Mouse (Mus musculus): ENCODE results near the gene Kcnt1. TPM values are rescaled to one million over a fixed set of nuclear protein-coding genes. Genes with fewer than 3 reads are reported as not detected.
A peak's percentile ranks its signal among the peaks of the same experiment; 100 is the strongest.

Kcnt1 gene
- polyA plus RNA-seq, 1 experiment from 2014 or later: 0.47 TPM

- Histone ChIP-seq H3K4me3 (ENCODE audit: low read depth, low read length) (no peak overlapping the region), H3K9me3 (ENCODE audit: control insufficient read depth, low read length) (no peaks in the 10 kb centered on the region), H3K27me3 (replicated peaks; ENCODE audit: control insufficient read depth, insufficient read depth, low read length) (no peaks in the 10 kb centered on the region), H3K9ac (ENCODE audit: low read depth, low read length) (no peak overlapping the region), H3K4me1 (ENCODE audit: control insufficient read depth, insufficient read depth, low read length) (no peaks in the 10 kb centered on the region), H3K36me3 (ENCODE audit: control insufficient read depth, insufficient read depth, low read length) (no peaks in the 10 kb centered on the region), H3K27ac (replicated peaks; ENCODE audit: low read depth, low read length) (no peak overlapping the region), H3K4me2 (ENCODE audit: low read depth, low read length) (no peak overlapping the region)
- ATAC-seq (ENCODE audit: low read depth): no peak
- DNase-seq (ENCODE audit: low spot score): no peak
- 80% methylated on average over 2 of the region's 2 CpGs for WGBS
Measured at GRCm38 (mm10) chr2:25918408-25918807, 54.9 kb downstream of the Kcnt1 start.

- no peak overlapping the region for H3K27ac ChIP-seq (replicated peaks; ENCODE audit: low read depth, low read length)
- no peaks in the 10 kb centered on the region for H3K27me3 ChIP-seq (replicated peaks; ENCODE audit: control insufficient read depth, insufficient read depth, low read length)
- peaks cover 11% of the 10 kb centered on the region for H3K36me3 ChIP-seq (ENCODE audit: control insufficient read depth, insufficient read depth, low read length)
- DNase-seq (ENCODE audit: low spot score): peak; percentile 73
- no peaks in the 10 kb centered on the region for H3K4me1 ChIP-seq (ENCODE audit: control insufficient read depth, insufficient read depth, low read length)
- no peak overlapping the region for H3K4me2 ChIP-seq (ENCODE audit: low read depth, low read length)
- no peaks in the 10 kb centered on the region for H3K9me3 ChIP-seq (ENCODE audit: control insufficient read depth, low read length)
- H3K4me3 ChIP-seq (ENCODE audit: low read depth, low read length): no peak overlapping the region
- H3K9ac ChIP-seq (ENCODE audit: low read depth, low read length): no peak overlapping the region
- no peak; the same call in 1 of the 2 replicates for ATAC-seq (ENCODE audit: low read depth)
- WGBS: 46% methylated on average over 3 of the region's 3 CpGs
Measured at GRCm38 (mm10) chr2:25919972-25920371, 56.4 kb downstream of the Kcnt1 start.

- ATAC-seq (ENCODE audit: low read depth) (no peak), DNase-seq (ENCODE audit: low spot score) (no peak)
- H3K4me1 ChIP-seq (ENCODE audit: control insufficient read depth, insufficient read depth, low read length): no peaks in the 10 kb centered on the region
- no peak overlapping the region for H3K9ac ChIP-seq (ENCODE audit: low read depth, low read length)
- 86% methylated on average over 2 of the region's 2 CpGs for WGBS
- H3K27me3 ChIP-seq (replicated peaks; ENCODE audit: control insufficient read depth, insufficient read depth, low read length): no peaks in the 10 kb centered on the region
- H3K9me3 ChIP-seq (ENCODE audit: control insufficient read depth, low read length): no peaks in the 10 kb centered on the region
- no peak overlapping the region for H3K4me3 ChIP-seq (ENCODE audit: low read depth, low read length)
- H3K36me3 ChIP-seq (ENCODE audit: control insufficient read depth, insufficient read depth, low read length): peaks cover 36% of the 10 kb centered on the region
- H3K27ac ChIP-seq (replicated peaks; ENCODE audit: low read depth, low read length): no peak overlapping the region
- H3K4me2 ChIP-seq (ENCODE audit: low read depth, low read length): no peak overlapping the region
Measured at GRCm38 (mm10) chr2:25923799-25924198, 60.3 kb downstream of the Kcnt1 start.

- no peaks in the 10 kb centered on the region for H3K9me3 ChIP-seq (ENCODE audit: control insufficient read depth, low read length)
- H3K27me3 ChIP-seq (replicated peaks; ENCODE audit: control insufficient read depth, insufficient read depth, low read length): no peaks in the 10 kb centered on the region
- H3K4me3 ChIP-seq (ENCODE audit: low read depth, low read length): no peak overlapping the region
- H3K4me2 ChIP-seq (ENCODE audit: low read depth, low read length): no peak overlapping the region
- ATAC-seq (ENCODE audit: low read depth) (no peak), DNase-seq (ENCODE audit: low spot score) (no peak)
- WGBS: 92% methylated on average over 3 of the region's 4 CpGs
- peaks cover 45% of the 10 kb centered on the region for H3K36me3 ChIP-seq (ENCODE audit: control insufficient read depth, insufficient read depth, low read length)
- H3K4me1 ChIP-seq (ENCODE audit: control insufficient read depth, insufficient read depth, low read length): no peaks in the 10 kb centered on the region
- H3K27ac ChIP-seq (replicated peaks; ENCODE audit: low read depth, low read length): no peak overlapping the region
- H3K9ac ChIP-seq (ENCODE audit: low read depth, low read length): no peak overlapping the region
Measured at GRCm38 (mm10) chr2:25924934-25925333, 61.4 kb downstream of the Kcnt1 start.

- WGBS: 95% methylated on average over 7 of the region's 7 CpGs
- Histone ChIP-seq H3K4me3 (ENCODE audit: low read depth, low read length) (no peak overlapping the region), H3K27me3 (replicated peaks; ENCODE audit: control insufficient read depth, insufficient read depth, low read length) (no peaks in the 10 kb centered on the region), H3K4me2 (ENCODE audit: low read depth, low read length) (no peak overlapping the region), H3K36me3 (ENCODE audit: control insufficient read depth, insufficient read depth, low read length) (peaks cover 72% of the 10 kb centered on the region), H3K27ac (replicated peaks; ENCODE audit: low read depth, low read length) (no peak overlapping the region), H3K9me3 (ENCODE audit: control insufficient read depth, low read length) (no peaks in the 10 kb centered on the region), H3K9ac (ENCODE audit: low read depth, low read length) (no peak overlapping the region), H3K4me1 (ENCODE audit: control insufficient read depth, insufficient read depth, low read length) (no peaks in the 10 kb centered on the region)
- ATAC-seq (ENCODE audit: low read depth) (no peak), DNase-seq (ENCODE audit: low spot score) (no peak)
Measured at GRCm38 (mm10) chr2:25927821-25928220, 64.3 kb downstream of the Kcnt1 start.

GRCm38 (mm10) chr2:25931249-25931859, 67.8 kb downstream of the Kcnt1 start:
- no peak overlapping the region for H3K9ac ChIP-seq (ENCODE audit: low read depth, low read length)
- H3K4me3 ChIP-seq (ENCODE audit: low read depth, low read length): no peak overlapping the region
- H3K27ac ChIP-seq (replicated peaks; ENCODE audit: low read depth, low read length): no peak overlapping the region
- DNase-seq (ENCODE audit: low spot score): peak; percentile 12
- no peaks in the 10 kb centered on the region for H3K27me3 ChIP-seq (replicated peaks; ENCODE audit: control insufficient read depth, insufficient read depth, low read length)
- H3K4me2 ChIP-seq (ENCODE audit: low read depth, low read length): no peak overlapping the region
- no peaks in the 10 kb centered on the region for H3K9me3 ChIP-seq (ENCODE audit: control insufficient read depth, low read length)
- peaks cover 88% of the 10 kb centered on the region for H3K36me3 ChIP-seq (ENCODE audit: control insufficient read depth, insufficient read depth, low read length)
- 73% methylated on average over 6 of the region's 6 CpGs for WGBS
- ATAC-seq (ENCODE audit: low read depth): no peak
- no peaks in the 10 kb centered on the region for H3K4me1 ChIP-seq (ENCODE audit: control insufficient read depth, insufficient read depth, low read length)

- Histone ChIP-seq H3K9ac (ENCODE audit: low read depth, low read length) (no peak overlapping the region), H3K27me3 (replicated peaks; ENCODE audit: control insufficient read depth, insufficient read depth, low read length) (no peaks in the 10 kb centered on the region), H3K36me3 (ENCODE audit: control insufficient read depth, insufficient read depth, low read length) (peaks cover 97% of the 10 kb centered on the region), H3K4me1 (ENCODE audit: control insufficient read depth, insufficient read depth, low read length) (no peaks in the 10 kb centered on the region), H3K4me3 (ENCODE audit: low read depth, low read length) (no peak overlapping the region), H3K27ac (replicated peaks; ENCODE audit: low read depth, low read length) (no peak overlapping the region), H3K9me3 (ENCODE audit: control insufficient read depth, low read length) (no peaks in the 10 kb centered on the region), H3K4me2 (ENCODE audit: low read depth, low read length) (no peak overlapping the region)
- DNase-seq (ENCODE audit: low spot score): no peak
- WGBS: 89% methylated on average over 6 of the region's 6 CpGs
- no peak for ATAC-seq (ENCODE audit: low read depth)
Measured at GRCm38 (mm10) chr2:25940503-25940902, 77.0 kb downstream of the Kcnt1 start.

GRCm38 (mm10) chr2:25943822-25944221, 80.3 kb downstream of the Kcnt1 start:
- Histone ChIP-seq H3K27me3 (replicated peaks; ENCODE audit: control insufficient read depth, insufficient read depth, low read length) (no peaks in the 10 kb centered on the region), H3K9ac (ENCODE audit: low read depth, low read length) (no peak overlapping the region), H3K36me3 (ENCODE audit: control insufficient read depth, insufficient read depth, low read length) (peaks cover 81% of the 10 kb centered on the region), H3K9me3 (ENCODE audit: control insufficient read depth, low read length) (no peaks in the 10 kb centered on the region), H3K27ac (replicated peaks; ENCODE audit: low read depth, low read length) (no peak overlapping the region), H3K4me2 (ENCODE audit: low read depth, low read length) (no peak overlapping the region), H3K4me3 (ENCODE audit: low read depth, low read length) (no peak overlapping the region), H3K4me1 (ENCODE audit: control insufficient read depth, insufficient read depth, low read length) (no peaks in the 10 kb centered on the region)
- ATAC-seq (ENCODE audit: low read depth) (no peak), DNase-seq (ENCODE audit: low spot score) (no peak)
- WGBS: 86% methylated on average over 2 of the region's 2 CpGs

- WGBS: 81% methylated on average over 3 of the region's 3 CpGs
- H3K36me3 ChIP-seq (ENCODE audit: control insufficient read depth, insufficient read depth, low read length): peaks cover 78% of the 10 kb centered on the region
- H3K27ac ChIP-seq (replicated peaks; ENCODE audit: low read depth, low read length): no peak overlapping the region
- no peaks in the 10 kb centered on the region for H3K4me1 ChIP-seq (ENCODE audit: control insufficient read depth, insufficient read depth, low read length)
- no peaks in the 10 kb centered on the region for H3K9me3 ChIP-seq (ENCODE audit: control insufficient read depth, low read length)
- no peak overlapping the region for H3K4me3 ChIP-seq (ENCODE audit: low read depth, low read length)
- no peak overlapping the region for H3K9ac ChIP-seq (ENCODE audit: low read depth, low read length)
- DNase-seq (ENCODE audit: low spot score): peak; percentile 24
- no peaks in the 10 kb centered on the region for H3K27me3 ChIP-seq (replicated peaks; ENCODE audit: control insufficient read depth, insufficient read depth, low read length)
- ATAC-seq (ENCODE audit: low read depth): no peak
- H3K4me2 ChIP-seq (ENCODE audit: low read depth, low read length): no peak overlapping the region
Measured at GRCm38 (mm10) chr2:25947950-25948349, 84.4 kb downstream of the Kcnt1 start.

Data from embryonic facial prominence, embryonic 14.5 days (tissue).